Mouse (Mus musculus) stomach, postnatal 0 days (tissue): ENCODE results near the gene Agpat2.

Source experiments
- CTCF ChIP-seq: IDR thresholded peaks from 2 replicates; pipeline ENCODE4 v1.5.1; 2016; ENCODE audit warnings: antibody characterized with exemption, low read depth, mild to moderate bottlenecking, moderate library complexity
- EP300 ChIP-seq: optimal IDR thresholded peaks from 2 replicates; pipeline ENCODE3; 2016; ENCODE audit warnings: antibody characterized with exemption

DNA sequence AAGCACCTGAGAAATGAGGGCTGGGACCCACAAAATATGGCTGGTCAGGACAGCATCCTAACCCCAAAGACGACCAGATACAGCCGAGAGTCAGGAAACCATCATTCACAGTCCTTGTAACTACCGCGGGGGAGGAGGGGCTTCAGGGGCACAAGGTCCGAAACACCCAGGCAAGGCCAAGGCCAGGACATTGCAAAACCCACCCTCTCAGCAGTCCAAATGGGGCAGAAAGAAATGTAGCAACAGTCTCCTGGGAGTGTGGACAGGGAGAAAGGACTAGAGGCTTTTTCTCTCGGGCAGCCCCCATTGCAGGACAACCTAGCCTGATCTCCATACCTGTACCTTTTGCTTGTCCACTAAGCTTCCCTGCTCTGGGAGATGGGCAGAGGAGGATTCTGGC lies 1.1 kb downstream of the Agpat2 start:
- TF ChIP-seq EP300 (no peak), CTCF (no peak)
